Mouse (Mus musculus) thymus, postnatal 4 days (tissue): ENCODE measurements around the gene Rnase2a.
"Not testable (repeated sequence)": the region's sequence is repeated elsewhere in the genome, so short reads cannot be mapped to it uniquely, and the experiment has no call there.

ENCODE experiments used
- DNase-seq: peaks from one replicate; pipeline ENCODE4 v3.0.0; 2021

Gene Rnase2a

GRCm38 (mm10) chr14:51256041-51256440, at the start of gene Rnase2a:
Rnase2a (minus strand) TSS chr14:51256112.
- no peak for DNase-seq

GRCm38 (mm10) chr14:51291505-51291904, 35.6 kb upstream of the Rnase2a start:
- DNase-seq: no peak

- not testable (repeated sequence) for DNase-seq
Observed at GRCm38 (mm10) chr14:51278515-51278914, 22.6 kb upstream of the Rnase2a start.

- no peak for DNase-seq
Observed at GRCm38 (mm10) chr14:51268677-51269076, 12.8 kb upstream of the Rnase2a start.

- peak; percentile 76 for DNase-seq
Observed at GRCm38 (mm10) chr14:51266113-51266512, 10.2 kb upstream of the Rnase2a start.

GRCm38 (mm10) chr14:51265667-51266066, 9.8 kb upstream of the Rnase2a start:
- no peak for DNase-seq

GRCm38 (mm10) chr14:51262397-51262796, 6.5 kb upstream of the Rnase2a start:
- no peak for DNase-seq

GRCm38 (mm10) chr14:51259741-51260140, 3.8 kb upstream of the Rnase2a start:
- no peak for DNase-seq

- no peak for DNase-seq
Observed at GRCm38 (mm10) chr14:51253569-51253968, 2.3 kb downstream of the Rnase2a start.

- DNase-seq: not testable (repeated sequence)
Observed at GRCm38 (mm10) chr14:51252206-51252605, 3.7 kb downstream of the Rnase2a start.

GRCm38 (mm10) chr14:51250348-51250747, 5.6 kb downstream of the Rnase2a start:
- no peak for DNase-seq

GRCm38 (mm10) chr14:51247736-51248135, 8.2 kb downstream of the Rnase2a start:
- DNase-seq: no peak

GRCm38 (mm10) chr14:51240899-51241298, 15.0 kb downstream of the Rnase2a start:
- DNase-seq: peak; percentile 12

GRCm38 (mm10) chr14:51237488-51237887, 18.4 kb downstream of the Rnase2a start:
- not testable (repeated sequence) for DNase-seq

GRCm38 (mm10) chr14:51229657-51230056, 26.3 kb downstream of the Rnase2a start:
- DNase-seq: not testable (repeated sequence)

- not testable (repeated sequence) for DNase-seq
Observed at GRCm38 (mm10) chr14:51220075-51220474, 35.8 kb downstream of the Rnase2a start.
